Mouse (Mus musculus) stomach, embryonic 15.5 days (tissue): ENCODE measurements around the gene Itprid2. TPM values are rescaled to one million over a fixed set of nuclear protein-coding genes. Genes with fewer than 3 reads are reported as not detected.

Experiments
- ATAC-seq: fragments of 200-750 bp; cut with Nextera tagmentation; 2 replicates; pipeline ENCODE4 v1.8.0; 2017; ENCODE audit warnings: low read depth, moderate number of reproducible peaks, moderate TSS enrichment; ENCODE audit not compliant: insufficient read depth, low FRiP score
- H3K27ac ChIP-seq: fragments of 300-500 bp; sonication (generic); 2 replicates; pipeline ENCODE4 v1.5.1; 2015; ENCODE audit warnings: mild to moderate bottlenecking, inconsistent platforms
- H3K27me3 ChIP-seq: fragments of 300-500 bp; sonication (generic); replicated peaks from 2 replicates; pipeline ENCODE4 v1.6.1; 2015; ENCODE audit warnings: inconsistent platforms
- H3K36me3 ChIP-seq: fragments of 300-500 bp; sonication (generic); 2 replicates; pipeline ENCODE4 v1.6.1; 2015; ENCODE audit warnings: inconsistent platforms
- H3K4me1 ChIP-seq: fragments of 300-500 bp; sonication (generic); 2 replicates; pipeline ENCODE4 v1.6.1; 2015; ENCODE audit warnings: inconsistent platforms
- H3K4me2 ChIP-seq: fragments of 300-500 bp; sonication (generic); 2 replicates; pipeline ENCODE4 v1.6.1; 2015; ENCODE audit warnings: mild to moderate bottlenecking, inconsistent platforms
- H3K4me3 ChIP-seq: fragments of 300-500 bp; sonication (generic); replicated peaks from 2 replicates; pipeline ENCODE4 v1.5.1; 2015; ENCODE audit warnings: inconsistent platforms
- H3K9ac ChIP-seq: fragments of 300-500 bp; sonication (generic); 2 replicates; pipeline ENCODE4 v1.6.1; 2015; ENCODE audit warnings: inconsistent platforms
- H3K9me3 ChIP-seq: fragments of 300-500 bp; sonication (generic); 2 replicates; pipeline ENCODE4 v1.6.1; 2016; ENCODE audit warnings: inconsistent platforms
- WGBS: fragments of 180-500 bp; shearing (Covaris S2); methylation state at CpG from one replicate; pipeline ENCODE4 v1.1.7; 2015; 5-methylcytosine and 5-hydroxymethylcytosine counted together
- polyA plus RNA-seq: library from polyadenylated mRNA; unstranded; fragments of >200 nt; fragmentation: Nextera tagmentation; extraction: Ambion mirVana; gene quantifications from 2 replicates; pipeline ENCODE4 v1.2.1, GENCODE M21; 2015

The Itprid2 gene
- polyA plus RNA-seq, 1 experiment from 2014 or later, result 20.8 TPM

DNA sequence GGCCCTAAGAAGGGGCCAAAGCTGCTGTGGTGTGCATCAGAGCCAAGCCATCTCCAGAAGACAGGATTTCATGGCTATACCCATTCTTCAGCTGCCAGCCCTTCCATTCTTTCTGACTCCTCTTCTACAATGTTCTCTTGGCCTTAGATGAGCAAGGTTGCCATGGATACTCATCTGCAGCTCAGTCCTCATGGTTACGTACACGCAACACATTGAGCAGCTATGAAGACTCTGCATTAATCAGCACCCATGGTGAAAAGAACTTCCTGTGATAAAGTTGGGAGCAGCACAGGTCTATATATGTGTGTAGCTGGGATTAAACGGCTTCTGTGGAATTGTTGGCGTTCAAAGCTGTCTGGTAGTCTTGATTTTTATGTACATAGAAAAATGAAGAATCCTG lies 48.1 kb downstream of the Itprid2 start:
- H3K27ac ChIP-seq, result no peak overlapping the region
- no peaks in the 10 kb centered on the region for H3K4me1 ChIP-seq
- no peak overlapping the region for H3K4me3 ChIP-seq
- H3K9me3 ChIP-seq, result no peaks in the 10 kb centered on the region
- 91% methylated on average over 4 of the region's 4 CpGs for WGBS
- H3K4me2 ChIP-seq, result no peak overlapping the region
- H3K27me3 ChIP-seq, result no peaks in the 10 kb centered on the region
- no peaks in the 10 kb centered on the region for H3K36me3 ChIP-seq
- ATAC-seq, result no peak
- no peak overlapping the region for H3K9ac ChIP-seq

DNA sequence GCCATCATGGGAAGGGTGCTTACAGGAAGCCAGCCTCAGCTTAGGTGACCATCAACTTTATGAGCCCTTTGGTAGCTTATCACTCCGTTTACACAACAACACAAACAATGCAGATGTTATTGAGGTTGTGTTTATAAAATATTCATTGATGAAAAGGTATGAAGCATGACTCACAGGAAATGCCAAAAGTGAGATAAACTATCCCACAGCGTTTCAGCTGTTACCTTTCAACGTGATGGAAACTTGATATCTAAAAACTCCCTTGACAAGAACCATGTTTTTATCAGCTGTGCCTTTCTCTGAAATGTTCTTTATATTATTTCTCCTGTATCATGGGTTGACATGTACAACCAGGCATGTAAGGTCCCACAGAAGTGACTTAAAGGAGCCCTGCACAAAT lies 55.7 kb downstream of the Itprid2 start:
- H3K4me2 ChIP-seq, result no peak overlapping the region

DNA sequence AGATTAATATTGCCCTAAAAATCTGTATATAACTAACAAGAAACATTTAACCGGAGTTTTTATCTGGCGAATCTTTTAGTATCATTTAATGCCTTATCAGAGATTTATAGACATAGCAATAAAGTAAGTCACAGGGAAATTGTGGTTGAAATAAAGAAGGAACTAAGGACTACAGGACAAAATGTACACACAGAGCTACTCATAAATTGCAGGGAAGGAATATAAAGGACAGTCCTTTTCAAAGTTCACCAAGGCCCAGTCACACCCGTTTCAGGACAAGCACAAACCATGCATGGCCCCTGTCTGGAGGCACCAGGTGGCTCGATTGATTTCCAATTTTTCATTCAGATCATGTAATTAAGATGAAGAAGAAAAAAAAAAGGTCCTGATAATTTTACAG lies 60.0 kb downstream of the Itprid2 start:
- no peaks in the 10 kb centered on the region for H3K9me3 ChIP-seq
- H3K36me3 ChIP-seq, result no peaks in the 10 kb centered on the region
- no peak for ATAC-seq
- 0 out of 2 replicates have a peak, but pooled peaks cover 2% of the 10 kb centered on the region for H3K4me1 ChIP-seq
- no peaks in the 10 kb centered on the region for H3K27me3 ChIP-seq
- WGBS, result 85% methylated on average over 4 of the region's 4 CpGs
- no peak overlapping the region for H3K9ac ChIP-seq
- no peak overlapping the region for H3K27ac ChIP-seq
- H3K4me3 ChIP-seq, result no peak overlapping the region
- H3K4me2 ChIP-seq, result no peak overlapping the region

More for the DNA sequence above, 55.7 kb downstream of the Itprid2 start:
- WGBS, result 34% methylated on average over 3 of the region's 3 CpGs
- ATAC-seq, result no peak
- Histone ChIP-seq H3K9ac (no peak overlapping the region), H3K4me1 (0 out of 2 replicates have a peak, but pooled peaks cover 2% of the 10 kb centered on the region), H3K9me3 (no peaks in the 10 kb centered on the region), H3K36me3 (no peaks in the 10 kb centered on the region), H3K4me3 (no peak overlapping the region), H3K27ac (no peak overlapping the region), H3K27me3 (no peaks in the 10 kb centered on the region)

DNA sequence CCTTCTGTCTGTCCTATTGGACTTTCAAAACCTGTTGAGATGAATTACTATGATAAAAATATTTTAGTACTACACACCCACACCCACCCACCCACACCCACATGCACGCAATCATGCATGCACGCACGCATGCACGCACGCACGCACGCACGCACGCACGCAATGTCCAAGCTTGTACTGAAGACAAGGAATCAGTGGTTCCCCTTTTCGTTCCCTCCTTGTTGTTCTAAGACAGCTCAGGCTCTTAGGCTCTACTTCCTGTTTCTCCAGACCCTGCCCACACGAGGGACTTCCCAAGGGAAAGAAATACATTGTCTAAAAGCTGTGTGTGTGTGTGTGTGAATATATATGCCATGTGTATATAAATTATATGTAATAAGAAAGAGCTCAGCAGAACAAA lies 60.8 kb downstream of the Itprid2 start:
- ATAC-seq, result no peak
- no peaks in the 10 kb centered on the region for H3K4me1 ChIP-seq
- H3K4me3 ChIP-seq, result no peak overlapping the region
- no peaks in the 10 kb centered on the region for H3K36me3 ChIP-seq
- WGBS, result 84% methylated on average over 12 of the region's 12 CpGs
- no peak overlapping the region for H3K27ac ChIP-seq
- no peak overlapping the region for H3K9ac ChIP-seq
- no peaks in the 10 kb centered on the region for H3K9me3 ChIP-seq
- H3K4me2 ChIP-seq, result no peak overlapping the region
- no peaks in the 10 kb centered on the region for H3K27me3 ChIP-seq

DNA sequence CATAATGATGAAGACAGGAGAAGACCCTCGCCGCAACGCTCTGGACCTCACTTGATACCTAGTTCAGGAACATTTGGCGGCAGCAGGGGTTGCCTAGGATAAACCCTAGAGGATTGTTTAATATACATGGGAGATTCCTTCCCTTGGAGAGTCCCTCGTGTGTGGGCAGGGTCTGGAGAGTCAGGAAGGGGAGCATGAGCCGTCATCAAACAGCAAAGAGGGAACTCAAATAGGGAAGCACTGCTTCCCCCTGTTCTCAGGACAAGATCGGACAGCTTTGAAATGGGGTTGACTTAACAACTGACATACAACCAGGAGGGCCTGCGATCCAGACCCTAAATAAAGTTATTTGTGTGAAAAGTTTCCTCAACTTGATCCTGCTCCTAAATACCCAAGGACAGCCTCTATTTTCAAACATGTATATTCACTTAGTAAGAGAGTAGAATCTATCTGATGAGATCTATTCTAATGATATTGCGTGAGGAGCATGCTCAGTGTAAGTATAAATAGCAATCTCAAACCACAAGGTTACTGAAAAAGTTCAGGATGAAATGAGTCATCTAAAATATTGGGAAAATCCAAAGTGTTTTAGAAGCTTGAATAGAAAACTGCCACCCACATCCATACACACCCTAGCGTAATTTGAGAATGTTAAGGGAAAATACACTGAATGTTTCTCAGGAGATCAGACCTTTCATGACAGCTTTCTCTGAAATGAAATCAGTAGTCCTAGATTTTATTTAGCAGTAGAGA lies 61.5 kb downstream of the Itprid2 start:
- H3K27ac ChIP-seq, result no peak overlapping the region
- no peak overlapping the region for H3K4me2 ChIP-seq
- WGBS, result 76% methylated on average over 10 of the region's 10 CpGs
- H3K4me1 ChIP-seq, result no peaks in the 10 kb centered on the region
- H3K36me3 ChIP-seq, result no peaks in the 10 kb centered on the region
- no peak overlapping the region for H3K4me3 ChIP-seq
- no peak overlapping the region for H3K9ac ChIP-seq
- no peaks in the 10 kb centered on the region for H3K9me3 ChIP-seq
- H3K27me3 ChIP-seq, result no peaks in the 10 kb centered on the region
- no peak for ATAC-seq

DNA sequence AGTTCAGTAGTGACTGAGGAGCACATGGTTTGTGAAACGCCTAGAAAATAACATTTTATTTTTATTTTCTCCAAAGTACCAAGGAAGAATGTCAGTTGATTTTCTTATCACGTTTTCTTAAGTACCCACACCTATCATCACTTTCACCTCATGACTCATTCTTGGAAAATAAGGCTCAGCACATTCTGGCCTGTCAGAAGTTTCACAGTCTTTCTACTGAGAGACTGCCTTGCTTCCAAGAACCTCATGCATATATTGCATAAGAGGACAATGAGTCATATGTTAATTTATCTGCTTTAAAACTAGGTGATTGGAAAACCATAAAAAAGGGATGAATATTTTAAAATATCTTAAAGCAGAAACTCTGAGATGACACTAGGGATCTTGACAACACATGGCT lies 63.0 kb downstream of the Itprid2 start:
- Histone ChIP-seq H3K27ac (no peak overlapping the region), H3K9me3 (no peaks in the 10 kb centered on the region), H3K4me3 (no peak overlapping the region), H3K4me1 (no peaks in the 10 kb centered on the region), H3K36me3 (no peaks in the 10 kb centered on the region), H3K9ac (no peak overlapping the region), H3K4me2 (no peak overlapping the region), H3K27me3 (no peaks in the 10 kb centered on the region)
- ATAC-seq, result no peak
- 61% methylated on average over 2 of the region's 2 CpGs for WGBS

DNA sequence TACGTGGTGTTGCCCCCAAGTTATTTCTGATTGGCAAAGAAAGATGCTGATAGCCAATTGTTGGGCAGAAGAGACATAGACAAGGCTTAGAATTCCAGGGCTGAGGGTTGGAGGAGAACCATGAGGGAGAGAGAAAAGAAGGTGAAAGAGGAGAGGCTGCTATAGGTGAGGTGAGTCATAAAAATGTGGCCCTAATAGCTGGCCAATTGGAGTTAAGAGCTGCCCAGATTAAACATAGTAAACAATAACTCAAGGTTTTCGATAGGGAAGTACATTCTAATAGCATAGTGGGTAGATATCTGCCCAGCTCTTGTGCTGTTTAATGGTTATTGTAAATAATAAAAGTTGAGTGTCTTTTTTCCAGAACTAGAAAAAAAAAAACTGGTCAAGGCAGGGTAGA lies 69.6 kb downstream of the Itprid2 start:
- Histone ChIP-seq H3K36me3 (no peaks in the 10 kb centered on the region), H3K4me3 (no peak overlapping the region), H3K9me3 (no peaks in the 10 kb centered on the region), H3K27ac (no peak overlapping the region), H3K9ac (no peak overlapping the region), H3K27me3 (no peaks in the 10 kb centered on the region), H3K4me1 (no peaks in the 10 kb centered on the region), H3K4me2 (no peak overlapping the region)
- ATAC-seq, result peak; percentile 60; the same call in 1 of the 2 replicates
- WGBS, result 79% methylated on average over 2 of the region's 2 CpGs

DNA sequence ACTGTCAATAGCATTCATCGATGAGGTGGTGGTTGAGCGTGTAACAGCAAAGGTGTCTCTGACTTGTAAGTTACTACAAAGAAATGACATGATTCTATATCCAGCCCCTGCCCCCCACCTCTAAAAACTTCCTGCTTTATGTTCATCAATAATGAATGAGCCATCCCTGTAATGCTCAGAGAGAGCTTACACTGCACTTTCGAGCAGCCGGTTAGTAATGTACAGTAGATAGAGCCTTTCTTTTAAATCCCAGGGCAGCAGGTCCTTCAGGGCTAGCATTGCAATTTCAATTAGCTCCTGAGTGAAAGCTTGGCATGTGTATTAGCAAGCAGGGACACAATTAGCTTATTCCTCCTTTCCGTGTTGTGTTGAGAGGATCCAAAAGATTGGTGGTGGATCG lies 72.4 kb downstream of the Itprid2 start, which contains the start of gene Ppp1r1c:
TSS of gene Ppp1r1c (plus strand) at position 206 of the 400 bp plus-strand sequence.
- H3K4me1 ChIP-seq, result no peaks in the 10 kb centered on the region
- no peak within 1 kb of the TSS for H3K27ac ChIP-seq
- no peaks in the 10 kb centered on the region for H3K36me3 ChIP-seq
- H3K9me3 ChIP-seq, result no peaks in the 10 kb centered on the region
- no peak within 1 kb of the TSS for H3K4me3 ChIP-seq
- no peaks in the 10 kb centered on the region for H3K27me3 ChIP-seq
- 80% methylated on average over 6 of the region's 6 CpGs for WGBS
- ATAC-seq, result no peak
- H3K4me2 ChIP-seq, result no peak within 1 kb of the TSS
- H3K9ac ChIP-seq, result no peak within 1 kb of the TSS

DNA sequence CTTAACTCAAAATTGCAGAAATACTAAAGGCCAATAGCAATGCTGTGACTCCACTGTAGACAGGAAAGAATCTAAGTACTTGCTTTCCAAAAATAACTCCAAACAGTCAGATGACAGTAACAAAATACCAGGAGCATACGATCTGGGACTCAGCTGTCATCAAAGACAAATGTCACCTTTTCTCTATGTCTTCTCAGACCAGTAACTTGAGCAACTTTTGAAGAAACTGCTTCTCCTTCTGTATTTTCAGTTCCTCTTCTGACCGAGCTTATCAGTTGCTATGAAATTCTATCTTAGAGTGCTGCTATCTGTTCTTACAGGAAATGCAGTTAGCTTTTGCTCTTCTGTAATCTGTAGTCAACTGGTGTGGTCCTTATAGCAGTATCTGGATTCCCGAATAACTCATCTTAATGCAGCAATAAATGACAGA lies 78.5 kb downstream of the Itprid2 start:
- no peaks in the 10 kb centered on the region for H3K36me3 ChIP-seq
- H3K27me3 ChIP-seq, result no peaks in the 10 kb centered on the region
- no peaks in the 10 kb centered on the region for H3K4me1 ChIP-seq
- WGBS, result 38% methylated on average over 3 of the region's 3 CpGs
- no peak overlapping the region for H3K9ac ChIP-seq
- no peak overlapping the region for H3K27ac ChIP-seq
- no peak for ATAC-seq
- H3K9me3 ChIP-seq, result no peaks in the 10 kb centered on the region
- no peak overlapping the region for H3K4me3 ChIP-seq
- H3K4me2 ChIP-seq, result no peak overlapping the region

DNA sequence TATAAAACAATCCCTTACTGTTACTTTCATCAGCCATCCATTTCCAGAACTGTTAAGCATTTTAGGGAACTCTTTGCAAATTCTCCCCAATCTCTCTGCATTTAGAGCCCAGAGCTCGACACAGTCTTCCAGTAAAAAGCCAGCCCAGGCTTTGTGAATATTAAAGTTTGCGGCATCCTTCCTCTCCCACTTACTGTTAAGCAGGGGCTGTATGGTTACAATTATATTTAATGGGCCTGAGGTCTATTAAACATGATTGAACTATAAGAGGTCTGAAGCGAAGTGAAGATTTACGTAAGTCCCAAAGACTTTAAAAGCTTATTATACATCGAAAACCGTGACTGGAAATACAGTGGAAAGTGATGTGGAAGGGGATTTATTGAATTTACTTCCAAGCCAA lies 79.6 kb downstream of the Itprid2 start:
- no peak overlapping the region for H3K4me3 ChIP-seq
- H3K9ac ChIP-seq, result no peak overlapping the region
- no peak overlapping the region for H3K27ac ChIP-seq
- no peak overlapping the region for H3K4me2 ChIP-seq
- no peaks in the 10 kb centered on the region for H3K4me1 ChIP-seq
- WGBS, result 75% methylated on average over 6 of the region's 6 CpGs
- ATAC-seq, result no peak
- H3K9me3 ChIP-seq, result no peaks in the 10 kb centered on the region
- no peaks in the 10 kb centered on the region for H3K36me3 ChIP-seq
- H3K27me3 ChIP-seq, result no peaks in the 10 kb centered on the region

DNA sequence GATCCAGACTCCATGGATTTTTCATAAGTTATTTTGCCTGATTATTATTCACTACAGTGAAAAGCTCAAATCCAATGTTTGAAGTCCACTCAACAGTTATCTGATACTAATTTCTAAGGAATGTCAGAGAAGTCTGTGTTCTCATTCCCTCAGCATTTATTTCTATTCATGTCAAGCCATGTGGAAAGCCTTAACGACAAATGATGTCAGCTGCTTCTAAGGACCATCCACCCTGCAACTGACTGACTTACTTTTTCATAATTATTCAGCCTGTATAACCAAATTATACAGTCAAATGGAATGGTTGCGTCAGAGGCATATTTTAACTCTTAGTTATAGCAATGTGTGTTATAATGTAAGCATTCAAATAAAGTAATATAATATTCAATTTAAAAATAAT lies 80.8 kb downstream of the Itprid2 start:
- Histone ChIP-seq H3K27ac (no peak overlapping the region), H3K4me1 (no peaks in the 10 kb centered on the region), H3K36me3 (no peaks in the 10 kb centered on the region), H3K27me3 (no peaks in the 10 kb centered on the region), H3K9ac (no peak overlapping the region), H3K4me3 (no peak overlapping the region), H3K4me2 (no peak overlapping the region), H3K9me3 (no peaks in the 10 kb centered on the region)
- ATAC-seq, result no peak
- WGBS, result 61% methylated on average over 2 of the region's 2 CpGs

DNA sequence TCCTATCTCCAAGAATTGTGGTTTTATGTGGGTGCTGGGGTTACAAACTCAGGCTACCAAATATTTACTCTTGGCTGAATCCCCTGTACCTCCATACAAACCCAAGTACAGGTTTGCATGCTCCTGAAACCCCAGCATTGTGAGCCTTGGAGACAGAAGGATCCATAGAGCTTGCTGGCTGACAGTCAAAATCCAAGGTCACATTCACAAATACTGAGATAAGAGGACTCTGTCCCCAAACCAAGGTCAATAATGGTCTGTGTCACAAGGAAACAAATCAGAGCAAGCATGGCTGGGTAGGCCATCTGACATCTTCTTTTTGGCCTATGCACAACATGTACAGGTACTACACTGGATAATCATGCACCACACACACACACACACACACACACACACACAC lies 82.7 kb downstream of the Itprid2 start:
- no peak overlapping the region for H3K4me3 ChIP-seq
- no peak for ATAC-seq
- H3K27me3 ChIP-seq, result no peaks in the 10 kb centered on the region
- no peaks in the 10 kb centered on the region for H3K36me3 ChIP-seq
- H3K9ac ChIP-seq, result no peak overlapping the region
- no peaks in the 10 kb centered on the region for H3K9me3 ChIP-seq
- H3K27ac ChIP-seq, result no peak overlapping the region
- H3K4me1 ChIP-seq, result no peaks in the 10 kb centered on the region
- H3K4me2 ChIP-seq, result no peak overlapping the region

DNA sequence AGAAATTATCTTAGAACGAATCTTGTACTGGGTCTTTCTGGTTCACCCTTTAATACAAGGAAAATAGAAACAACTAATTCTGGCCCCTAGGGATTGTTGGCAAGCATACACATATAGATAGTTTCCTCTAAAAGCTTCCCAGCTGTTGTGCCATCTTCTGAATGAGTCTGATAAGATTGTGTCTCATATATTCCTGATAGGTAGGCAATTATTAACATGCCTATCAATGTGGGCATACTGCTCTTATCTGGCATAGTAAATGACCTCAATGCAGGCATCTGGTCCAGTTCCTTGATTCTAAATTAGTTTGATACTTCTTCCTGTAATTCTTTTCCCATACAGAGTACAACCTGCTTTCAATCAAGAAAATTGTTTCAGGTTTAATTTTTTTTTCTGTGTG lies 87.3 kb downstream of the Itprid2 start:
- Histone ChIP-seq H3K9ac (no peak overlapping the region), H3K27ac (no peak overlapping the region), H3K4me1 (no peaks in the 10 kb centered on the region), H3K27me3 (no peaks in the 10 kb centered on the region), H3K4me2 (no peak overlapping the region), H3K9me3 (no peaks in the 10 kb centered on the region), H3K4me3 (no peak overlapping the region), H3K36me3 (no peaks in the 10 kb centered on the region)
- ATAC-seq, result no peak
- WGBS, result 66% methylated on average over 1 of the region's 1 CpGs
